Mouse (Mus musculus) cerebellum, adult 2 months (tissue): ENCODE data around the gene Tbc1d8b.

ENCODE experiments used
- CTCF ChIP-seq: fragments of 200-500 bp; IDR thresholded peaks from 2 replicates; pipeline ENCODE4 v1.5.1; 2011; ENCODE audit warnings: low read depth, mild to moderate bottlenecking, control low read depth, low read length, moderate library complexity, borderline replicate concordance; ENCODE audit not compliant: insufficient read depth
- POLR2A ChIP-seq: fragments of 200-500 bp; IDR thresholded peaks from 2 replicates; pipeline ENCODE4 v1.6.1; 2011; ENCODE audit warnings: low read length, control low read depth, borderline replicate concordance; ENCODE audit not compliant: insufficient read depth

- no peak for TF ChIP-seq CTCF
- TF ChIP-seq POLR2A = no peak
These were observed 404 bp upstream of the Tbc1d8b start for GRCm38 (mm10) chrX:139684410-139684774.
